Mouse (Mus musculus) gastrocnemius, postnatal 10 days (tissue): ENCODE results near the gene Gm42517. TPM values are rescaled to one million over a fixed set of nuclear protein-coding genes. Genes with fewer than 3 reads are reported as not detected.

Experiments used
- DNase-seq: peaks from one replicate; pipeline ENCODE4 v3.0.0; 2021; ENCODE audit warnings: mixed read lengths
- total RNA-seq, 2 experiments: library from RNA; stranded (reverse); gene quantifications; 2 replicates each; pipeline ENCODE4 v1.2.3; 2021

The Gm42517 gene
- total RNA-seq, 2 experiments from 2014 or later, result 0.36 to 0.42 TPM

- no peak for DNase-seq
Measured at GRCm38 (mm10) chr5:108349511-108350148, 18.1 kb downstream of the Gm42517 start.

DNA sequence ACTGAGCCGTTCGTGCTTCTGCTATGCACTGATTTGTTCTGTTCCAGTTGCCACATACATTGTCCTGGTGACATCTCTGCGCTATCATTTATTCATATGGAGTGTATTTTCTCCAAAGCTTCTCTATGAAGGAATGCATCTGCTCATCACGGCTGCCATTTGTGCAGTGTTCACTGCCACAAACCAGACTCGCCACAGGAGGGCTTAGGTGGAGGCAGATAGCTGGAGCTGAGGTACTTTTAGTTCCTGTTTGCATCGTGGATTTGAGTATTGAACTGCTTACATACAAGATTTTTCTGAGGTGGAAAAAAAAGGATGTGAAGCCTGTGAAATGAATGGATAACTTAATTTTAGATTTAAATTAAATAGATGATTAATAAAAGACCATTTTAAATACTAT is 19.9 kb downstream of the Gm42517 start:
- no peak for DNase-seq

DNA sequence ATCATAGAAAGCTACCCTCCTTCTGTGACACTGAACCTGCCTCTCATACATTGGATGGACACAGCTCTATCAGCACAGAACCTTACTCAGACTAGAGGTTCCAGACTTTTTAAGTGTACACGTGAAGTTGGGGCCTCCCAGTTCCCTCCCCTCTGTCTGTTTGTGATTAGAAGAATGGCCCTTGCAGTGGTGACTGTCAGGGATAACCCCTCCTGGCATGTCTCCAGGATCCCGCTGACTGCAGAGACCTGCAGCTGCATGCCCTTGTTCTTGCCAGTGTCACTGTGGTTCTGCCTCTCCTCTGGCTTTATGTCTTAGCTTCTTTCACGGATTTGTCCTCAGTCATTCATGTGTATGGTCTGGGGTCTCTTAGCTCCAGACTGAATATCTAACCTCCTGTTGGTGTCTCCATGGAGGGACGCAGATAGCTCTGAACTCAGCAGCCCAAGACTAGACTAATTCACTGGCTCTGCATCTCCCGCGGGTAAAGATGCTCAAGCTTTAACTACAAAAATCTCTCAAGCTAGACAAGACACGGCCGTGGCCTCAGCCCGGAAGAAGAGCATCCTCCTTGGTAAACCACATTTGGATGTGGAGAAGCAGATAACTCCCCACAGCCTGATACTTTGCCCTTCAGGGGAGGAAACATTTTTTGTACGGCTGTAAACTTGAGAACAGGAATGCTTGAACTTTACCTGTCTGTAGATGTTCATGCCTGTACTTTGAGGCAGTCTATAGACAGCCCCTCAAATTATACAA is 22.2 kb downstream of the Gm42517 start:
- no peak for DNase-seq

- no peak for DNase-seq
Measured at GRCm38 (mm10) chr5:108343680-108344170, 24.0 kb downstream of the Gm42517 start.

GRCm38 (mm10) chr5:108338049-108338448 is 29.7 kb downstream of the Gm42517 start:
- DNase-seq, result no peak

- DNase-seq, result no peak
Measured at GRCm38 (mm10) chr5:108337385-108337784, 30.3 kb downstream of the Gm42517 start.

GRCm38 (mm10) chr5:108331051-108331450 is 36.7 kb downstream of the Gm42517 start:
- DNase-seq, result no peak

Other genes with a start within 250 kb of the Gm42517 start
- gene Tmed5, start 235.3 kb downstream of the Gm42517 start, total RNA-seq, result 10 to 100 TPM; 18.7 to 21.3 TPM
- 1 to 10 TPM in 1 of 2 experiments, under 1 TPM in 1; 0.92 to 1.4 TPM for gene Ccdc18, start 235.0 kb downstream of the Gm42517 start, total RNA-seq
- 10 to 100 TPM; 21.5 to 23.2 TPM for gene Dr1, start 99.0 kb downstream of the Gm42517 start, total RNA-seq
- gene Pigg, start 55.3 kb downstream of the Gm42517 start, total RNA-seq, result 1 to 10 TPM; 3.2 to 4.5 TPM
- gene Pde6b, start 20.5 kb upstream of the Gm42517 start, total RNA-seq, result not detected
- 100 to 1,000 TPM; 747 to 903 TPM for gene Atp5k, start 66.5 kb upstream of the Gm42517 start, total RNA-seq
- 1 to 10 TPM; 1.9 to 2.6 TPM for gene Mfsd7a, start 81.0 kb upstream of the Gm42517 start, total RNA-seq
- gene Pcgf3, start 93.3 kb upstream of the Gm42517 start, total RNA-seq, result 10 to 100 TPM; 58.0 to 61.6 TPM
- gene Cplx1, start 182.1 kb upstream of the Gm42517 start, total RNA-seq, result under 1 TPM; 0.45 to 0.54 TPM